Mouse (Mus musculus) MEL (cell line): Measurements from ENCODE around the gene Sgsm2. TPM values are rescaled to one million over a fixed set of nuclear protein-coding genes. Genes with fewer than 3 reads are reported as not detected.

ENCODE experiments used
- DNase-seq: peaks from one replicate; pipeline ENCODE4 v3.0.0; 2011; ENCODE audit warnings: low read depth, low spot score
- H3K27ac ChIP-seq: 2 replicates; pipeline ENCODE4 v1.5.1; 2012; ENCODE audit warnings: low read depth, mild to moderate bottlenecking, control low read depth, low read length, moderate library complexity; ENCODE audit not compliant: control insufficient read depth
- H3K27me3 ChIP-seq, 2 experiments: fragments of 150-350 bp in 1 of 2; sonication (generic) in 1 of 2; 2 replicates each; pipeline ENCODE4 v1.6.1; 2012; ENCODE audit warnings: low read length in 2 of 2, mild to moderate bottlenecking in 2 of 2, improper control_type of control experiment in 1 of 2, moderate library complexity in 1 of 2; ENCODE audit not compliant: insufficient read depth in 2 of 2, control insufficient read depth in 1 of 2
- H3K36me3 ChIP-seq, 2 experiments: 2 replicates each; pipeline ENCODE4 v1.6.1; 2012 to 2014; ENCODE audit warnings: low read length in 2 of 2, improper control_type of control experiment in 1 of 2, inconsistent platforms in 1 of 2, mild to moderate bottlenecking in 1 of 2; ENCODE audit not compliant: insufficient read depth in 2 of 2, control insufficient read depth in 1 of 2
- H3K4me1 ChIP-seq, 2 experiments: fragments of 150-350 bp in 1 of 2; sonication (generic) in 1 of 2; 2 replicates each; pipeline ENCODE4 v1.6.1; 2012; ENCODE audit warnings: low read length in 2 of 2, improper control_type of control experiment in 1 of 2, mild to moderate bottlenecking in 1 of 2; ENCODE audit not compliant: insufficient read depth in 2 of 2, control insufficient read depth in 1 of 2
- H3K4me3 ChIP-seq, 2 experiments: fragments of 150-350 bp in 1 of 2; sonication (generic) in 1 of 2; 2 replicates each; pipeline ENCODE4 v1.5.1; 2012; ENCODE audit warnings: low read depth in 2 of 2, low read length in 2 of 2, mild to moderate bottlenecking in 2 of 2, moderate library complexity in 2 of 2, control low read depth in 1 of 2, improper control_type of control experiment in 1 of 2; ENCODE audit not compliant: control insufficient read depth in 1 of 2, insufficient read depth in 1 of 2
- H3K79me2 ChIP-seq: 2 replicates; pipeline ENCODE4 v1.6.1; 2012; ENCODE audit warnings: mild to moderate bottlenecking, low read length, moderate library complexity; ENCODE audit not compliant: control insufficient read depth, poor library complexity, insufficient read depth
- H3K9ac ChIP-seq: 2 replicates; pipeline ENCODE4 v1.6.1; 2012; ENCODE audit warnings: low read depth, mild to moderate bottlenecking, control low read depth, low read length, moderate library complexity; ENCODE audit not compliant: control insufficient read depth, poor library complexity, severe bottlenecking
- H3K9me3 ChIP-seq: fragments of 150-350 bp; sonication (generic); replicated peaks from 2 replicates; pipeline ENCODE4 v1.6.1; 2012; ENCODE audit warnings: mild to moderate bottlenecking, low read length, improper control_type of control experiment, moderate library complexity; ENCODE audit not compliant: insufficient read depth
- BHLHE40 ChIP-seq: IDR thresholded peaks from 2 replicates; pipeline ENCODE4 v1.6.1; 2012; ENCODE audit warnings: low read depth, mild to moderate bottlenecking, inconsistent platforms, low read length, improper control_type of control experiment, borderline replicate concordance
- CTCF ChIP-seq, 3 experiments: IDR thresholded peaks in 2 of 3; conservative IDR thresholded peaks in 1 of 3; 2 replicates each; pipeline ENCODE4 v1.5.1; 2011 to 2012; ENCODE audit warnings: low read length in 3 of 3, low read depth in 2 of 3, mild to moderate bottlenecking in 2 of 3, improper control_type of control experiment in 1 of 3, inconsistent platforms in 1 of 3, mixed read lengths in 1 of 3, moderate library complexity in 1 of 3; ENCODE audit not compliant: control insufficient read depth in 1 of 3, insufficient read depth in 1 of 3, poor library complexity in 1 of 3, severe bottlenecking in 1 of 3
- ELF1 ChIP-seq: IDR thresholded peaks from 2 replicates; pipeline ENCODE4 v1.6.1; 2014; ENCODE audit warnings: low read depth, mild to moderate bottlenecking, inconsistent platforms, low read length, improper control_type of control experiment, moderate library complexity
- GABPA ChIP-seq: IDR thresholded peaks from 2 replicates; pipeline ENCODE4 v1.6.1; 2012; ENCODE audit warnings: low read depth, mild to moderate bottlenecking, inconsistent platforms, low read length, improper control_type of control experiment, moderate library complexity
- GATA1 ChIP-seq: IDR thresholded peaks from 2 replicates; pipeline ENCODE4 v1.6.1; 2011; ENCODE audit warnings: low read depth, low read length, improper control_type of control experiment
- HCFC1 ChIP-seq: IDR thresholded peaks from 2 replicates; pipeline ENCODE4 v1.6.1; 2012; ENCODE audit warnings: low read depth, mild to moderate bottlenecking, inconsistent platforms, low read length, improper control_type of control experiment, moderate library complexity
- JUND ChIP-seq: IDR thresholded peaks from 2 replicates; pipeline ENCODE4 v1.6.1; 2011; ENCODE audit warnings: low read depth, mild to moderate bottlenecking, improper control_type of control experiment, low read length
- KAT2A ChIP-seq: conservative IDR thresholded peaks from 2 replicates; pipeline ENCODE4 v1.6.1; 2012; ENCODE audit warnings: low read depth, low read length, improper control_type of control experiment, inconsistent platforms
- MAFK ChIP-seq: IDR thresholded peaks from 2 replicates; pipeline ENCODE4 v1.6.1; 2011; ENCODE audit warnings: low read depth, mild to moderate bottlenecking, low read length, improper control_type of control experiment, borderline replicate concordance
- MEF2A ChIP-seq: IDR thresholded peaks from 2 replicates; pipeline ENCODE4 v1.6.1; 2014; ENCODE audit warnings: low read depth, mild to moderate bottlenecking, inconsistent platforms, low read length, improper control_type of control experiment; ENCODE audit not compliant: poor library complexity, insufficient replicate concordance, severe bottlenecking; ENCODE audit errors: extremely low read depth
- MXI1 ChIP-seq: IDR thresholded peaks from 2 replicates; pipeline ENCODE4 v1.6.1; 2011; ENCODE audit warnings: mild to moderate bottlenecking, low read depth, low read length, improper control_type of control experiment
- MYC ChIP-seq: IDR thresholded peaks from 2 replicates; pipeline ENCODE4 v1.6.1; 2011; ENCODE audit warnings: low read depth, mild to moderate bottlenecking, low read length, improper control_type of control experiment, moderate library complexity
- RAD21 ChIP-seq: IDR thresholded peaks from 2 replicates; pipeline ENCODE4 v1.6.1; 2011; ENCODE audit warnings: mild to moderate bottlenecking, low read depth, low read length, improper control_type of control experiment
- SIN3A ChIP-seq: IDR thresholded peaks from 2 replicates; pipeline ENCODE4 v1.6.1; 2012; ENCODE audit warnings: low read length, improper control_type of control experiment, inconsistent platforms
- TAL1 ChIP-seq: IDR thresholded peaks from 2 replicates; pipeline ENCODE4 v1.6.1; 2012; ENCODE audit warnings: mild to moderate bottlenecking, inconsistent platforms, low read length, moderate library complexity, mixed read lengths
- TBP ChIP-seq: IDR thresholded peaks from 2 replicates; pipeline ENCODE4 v1.8.0; 2011; ENCODE audit warnings: low read depth, low read length, improper control_type of control experiment
- TCF12 ChIP-seq: IDR thresholded peaks from 2 replicates; pipeline ENCODE4 v1.6.1; 2014; ENCODE audit warnings: low read depth, mild to moderate bottlenecking, inconsistent platforms, low read length, improper control_type of control experiment, moderate library complexity
- ZMIZ1 ChIP-seq: IDR thresholded peaks from 2 replicates; pipeline ENCODE4 v1.6.1; 2012; ENCODE audit warnings: low read depth, mild to moderate bottlenecking, inconsistent platforms, low read length, improper control_type of control experiment, moderate library complexity
- polyA plus RNA-seq, 2 experiments: library from polyadenylated mRNA; stranded (reverse) in 1 of 2; unstranded in 1 of 2; fragments of >175 nt in 1 of 2; fragments of >200 nt in 1 of 2; gene quantifications; 2 replicates each; pipeline versions ENCODE4 v1.2.1 to v1.2.4; 2012; ENCODE audit warnings: low replicate concordance in 2 of 2, low read depth in 1 of 2; ENCODE audit not compliant: insufficient read length in 2 of 2, insufficient read depth in 1 of 2, missing spikeins in 1 of 2
- total RNA-seq: library from RNA; depleted of rRNA; stranded (reverse); fragments of 300-350 nt; gene quantifications from 2 replicates; pipeline ENCODE4 v1.2.3, GENCODE M21; 2012

The Sgsm2 gene
- total and polyA plus RNA-seq, 3 experiments = 7.2 to 15.1 TPM; not detected in 1

DNA sequence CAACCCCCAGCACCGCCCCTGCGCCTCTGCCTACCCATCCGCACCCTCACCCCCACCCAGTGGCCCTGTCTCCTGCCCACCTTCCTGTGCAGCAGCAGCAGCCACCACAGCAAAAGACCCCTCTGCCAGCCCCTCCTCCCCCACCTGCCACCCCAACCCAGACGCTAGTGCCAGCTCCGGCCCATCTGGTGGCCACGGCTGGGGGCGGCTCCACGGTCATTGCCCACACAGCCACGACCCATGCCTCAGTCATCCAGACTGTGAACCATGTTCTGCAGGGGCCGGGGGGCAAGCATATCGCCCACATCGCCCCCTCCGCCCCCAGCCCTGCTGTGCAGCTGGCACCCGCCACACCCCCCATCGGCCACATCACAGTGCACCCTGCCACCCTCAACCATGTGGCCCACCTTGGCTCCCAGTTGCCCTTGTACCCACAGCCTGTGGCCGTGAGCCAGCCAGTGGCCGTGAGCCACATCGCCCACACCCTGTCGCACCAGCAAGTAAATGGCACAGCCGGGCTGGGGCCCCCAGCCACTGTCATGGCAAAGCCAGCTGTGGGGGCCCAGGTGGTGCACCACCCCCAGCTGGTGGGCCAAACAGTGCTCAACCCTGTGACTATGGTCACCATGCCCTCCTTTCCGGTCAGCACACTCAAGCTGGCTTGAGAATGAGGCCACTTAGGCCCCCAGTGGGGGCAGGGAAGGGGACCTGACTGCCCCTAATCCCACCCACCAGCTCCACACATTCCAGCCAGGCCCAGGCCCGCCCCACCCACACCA is 54.0 kb downstream of the Sgsm2 start:
- Histone ChIP-seq H3K27me3 (no peaks in the 10 kb centered on the region), H3K79me2 (peaks cover 15% of the 10 kb centered on the region), H3K27ac (no peak overlapping the region), H3K9me3 (no peaks in the 10 kb centered on the region), H3K4me1 (peaks cover 3 to 9% of the 10 kb centered on the region in 2 experiments; a peak in 3 of 4 replicates), H3K36me3 (peaks cover 0 to 4% of the 10 kb centered on the region in 2 experiments; a peak in 2 of 4 replicates), H3K4me3 (no peak overlapping the region), H3K9ac (no peak overlapping the region)
- DNase-seq = no peak
- TF ChIP-seq JUND (no peak), KAT2A (no peak), MEF2A (no peak)

DNA sequence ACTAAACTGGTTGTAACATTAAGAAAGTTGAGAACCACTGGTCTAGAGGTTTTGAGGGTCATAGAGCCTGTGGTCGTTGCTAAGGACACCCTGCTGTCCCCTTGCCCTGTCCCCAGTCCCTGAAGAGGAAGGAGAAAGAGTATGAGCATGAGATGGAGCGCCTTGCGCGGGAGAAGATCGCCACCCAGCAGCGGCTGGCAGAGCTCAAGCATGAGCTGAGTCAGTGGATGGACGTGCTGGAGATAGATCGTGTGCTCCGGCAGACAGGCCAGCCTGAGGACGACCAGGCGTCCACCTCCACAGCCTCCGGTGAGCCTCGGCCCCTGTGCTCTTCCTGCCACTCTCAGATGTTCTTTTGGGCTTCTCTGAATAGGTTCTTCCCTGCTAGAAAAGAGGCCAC is 54.8 kb downstream of the Sgsm2 start:
- no peak for TF ChIP-seq MAFK
- TF ChIP-seq ELF1 = no peak
- no peak for TF ChIP-seq HCFC1
- TF ChIP-seq GATA1 = no peak
- no peak for TF ChIP-seq SIN3A
- no peak for TF ChIP-seq ZMIZ1
- TF ChIP-seq MXI1 = no peak
- no peak for TF ChIP-seq TBP
- TF ChIP-seq CTCF (IDR thresholded peaks at IDR 0.05 in 2 of 3, conservative IDR thresholded peaks at IDR 0.05 in 1 of 3; ENCODE audit: control insufficient read depth in 1 of 3, insufficient read depth in 1 of 3, low read depth in 2 of 3, low read length in 3 of 3, poor library complexity in 1 of 3, severe bottlenecking in 1 of 3) = no peak
- no peak for TF ChIP-seq TAL1
- no peak for TF ChIP-seq GABPA
- TF ChIP-seq BHLHE40 = no peak
- TF ChIP-seq TCF12 = no peak
- TF ChIP-seq RAD21 = no peak
- no peak for TF ChIP-seq MYC
- TF ChIP-seq KAT2A = no peak
- no peak for DNase-seq
- no peaks in the 10 kb centered on the region for H3K27me3 ChIP-seq
- H3K36me3 ChIP-seq = peaks cover 0 to 6% of the 10 kb centered on the region in 2 experiments; a peak in 2 of 4 replicates
- no peak overlapping the region for H3K9ac ChIP-seq
- H3K79me2 ChIP-seq = peaks cover 19% of the 10 kb centered on the region
- peaks cover 5 to 13% of the 10 kb centered on the region in 2 experiments; a peak in 3 of 4 replicates for H3K4me1 ChIP-seq
- H3K9me3 ChIP-seq = no peaks in the 10 kb centered on the region
- no peak overlapping the region for H3K27ac ChIP-seq
- H3K4me3 ChIP-seq = no peak overlapping the region
